Mouse (Mus musculus) adrenal gland, adult 18-20 months (tissue): ENCODE measurements at regions not wholly inside any gene's neighbourhood (a gene's known extent, or its start where the extent isn't known, plus 50 kb on each side); places are given as distances from the start of the nearest gene placed in this dataset.

Experiments
- DNase-seq, 2 experiments: peaks; one replicate each; pipeline ENCODE4 v3.0.0; 2021 to 2022; ENCODE audit warnings: low spot score in 2 of 2

GRCm38 (mm10) chr5:39847187-39847586, 91.9 kb upstream of the Hs3st1 start:
- DNase-seq = no peak

- DNase-seq = no peak
Measured at GRCm38 (mm10) chr5:39841186-39841585, 85.9 kb upstream of the Hs3st1 start.

GRCm38 (mm10) chr5:39840576-39840975, 85.3 kb upstream of the Hs3st1 start:
- DNase-seq = no peak

- DNase-seq = no peak
Measured at GRCm38 (mm10) chr5:39832565-39832964, 77.3 kb upstream of the Hs3st1 start.

- no peak for DNase-seq
Measured at GRCm38 (mm10) chr5:39824680-39825079, 69.4 kb upstream of the Hs3st1 start.

GRCm38 (mm10) chr5:39806643-39807042, 51.4 kb upstream of the Hs3st1 start:
- no peak for DNase-seq
